Mouse (Mus musculus) kidney, adult 8-10 months (tissue): ENCODE measurements around the gene Treml1.

Experiments
- DNase-seq, 2 experiments: peaks; one replicate each; pipeline ENCODE4 v3.0.0; 2022

Gene Treml1

GRCm38 (mm10) chr17:48410299-48410785 is 50.6 kb downstream of the Treml1 start:
- DNase-seq, result no peak

- DNase-seq, result no peak
Observed at GRCm38 (mm10) chr17:48411241-48411640, 51.5 kb downstream of the Treml1 start.

- DNase-seq, result peak in 1 of 2 experiments; percentile 40
Observed at GRCm38 (mm10) chr17:48416011-48416410, 56.3 kb downstream of the Treml1 start.
